Mouse (Mus musculus) heart, adult 2 months (tissue): ENCODE measurements around the gene St13.
A peak's percentile ranks its signal among the peaks of the same experiment; 100 is the strongest.

Experiments
- CTCF ChIP-seq: fragments of 200-600 bp; IDR thresholded peaks from 2 replicates; pipeline ENCODE4 v1.8.1; 2022; ENCODE audit warnings: antibody characterized with exemption, mild to moderate bottlenecking, moderate library complexity
- EP300 ChIP-seq: fragments of 200-500 bp; IDR thresholded peaks from 2 replicates; pipeline ENCODE4 v1.6.1; 2011; ENCODE audit warnings: low read depth, low read length, control low read depth; ENCODE audit not compliant: insufficient read depth
- POLR2A ChIP-seq: fragments of 200-500 bp; IDR thresholded peaks from 2 replicates; pipeline ENCODE4 v1.6.1; 2011; ENCODE audit warnings: mild to moderate bottlenecking, low read depth, low read length, control low read depth; ENCODE audit not compliant: insufficient read depth

DNA sequence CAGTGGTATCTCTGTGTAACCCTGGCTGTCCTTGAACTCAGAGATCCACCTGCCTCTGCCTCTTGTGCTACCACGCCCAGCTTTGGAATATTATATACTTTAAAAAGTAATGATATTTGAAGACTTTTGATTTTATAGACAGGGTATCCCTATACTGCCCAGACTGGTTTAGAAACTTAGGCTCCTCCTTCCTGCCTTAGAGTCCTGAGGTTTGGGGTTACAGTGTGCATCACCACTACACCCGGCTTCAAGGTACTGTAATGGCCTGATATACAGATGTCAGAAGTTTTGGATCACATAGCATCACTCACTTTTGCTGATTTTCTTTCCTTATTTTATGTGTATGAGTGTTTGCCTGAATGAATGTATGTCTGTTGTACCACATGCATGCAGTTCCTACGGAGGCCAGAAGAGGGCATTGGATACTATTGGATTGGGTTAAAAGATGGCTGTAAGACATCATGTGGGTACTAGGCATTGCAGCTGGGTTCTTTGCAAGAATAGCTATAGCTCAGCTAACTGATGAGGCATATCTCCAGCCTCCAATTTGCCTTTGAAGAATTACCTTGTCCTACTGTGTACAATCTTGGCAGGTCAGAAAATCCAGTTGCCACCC, 44.6 kb downstream of the St13 start:
- peak; percentile 76 for TF ChIP-seq CTCF
- no peak for TF ChIP-seq POLR2A
- no peak for TF ChIP-seq EP300
